Mouse (Mus musculus) kidney, adult 2 months (tissue): ENCODE data around the gene Cdc14a. TPM values are rescaled to one million over a fixed set of nuclear protein-coding genes. Genes with fewer than 3 reads are reported as not detected.

ENCODE experiments used
- DNase-seq: peaks from one replicate; pipeline ENCODE4 v3.0.0; 2021
- H3K27ac ChIP-seq: fragments of 200-500 bp; 2 replicates; pipeline ENCODE4 v1.5.1; 2012; ENCODE audit warnings: low read depth, low read length, control low read depth, inconsistent platforms; ENCODE audit not compliant: insufficient read depth
- H3K27me3 ChIP-seq: fragments of 200-500 bp; replicated peaks from 2 replicates; pipeline ENCODE4 v1.6.1; 2012; ENCODE audit warnings: mild to moderate bottlenecking, moderate library complexity, low read length, inconsistent platforms; ENCODE audit not compliant: control insufficient read depth, insufficient read depth
- H3K36me3 ChIP-seq: fragments of 200-500 bp; 2 replicates; pipeline ENCODE4 v1.6.1; 2012; ENCODE audit warnings: mild to moderate bottlenecking, moderate library complexity, low read length, inconsistent platforms; ENCODE audit not compliant: control insufficient read depth, insufficient read depth
- H3K4me1 ChIP-seq: fragments of 200-500 bp; 2 replicates; pipeline ENCODE4 v1.6.1; 2011; ENCODE audit warnings: low read length; ENCODE audit not compliant: control insufficient read depth, insufficient read depth
- H3K4me3 ChIP-seq: fragments of 200-500 bp; 2 replicates; pipeline ENCODE4 v1.5.1; 2011; ENCODE audit warnings: mild to moderate bottlenecking, low read depth, low read length, control low read depth; ENCODE audit not compliant: insufficient read depth
- CTCF ChIP-seq: fragments of 200-500 bp; conservative IDR thresholded peaks from 2 replicates; pipeline ENCODE4 v1.5.1; 2011; ENCODE audit warnings: low read depth, mild to moderate bottlenecking, control low read depth, low read length, moderate library complexity, mixed read lengths; ENCODE audit not compliant: insufficient read depth, insufficient read length
- POLR2A ChIP-seq: fragments of 200-500 bp; IDR thresholded peaks from one replicate; pipeline ENCODE4 v1.6.1; 2011; ENCODE audit warnings: low read depth, low read length, control low read depth
- WGBS: fragments of 180-500 bp; shearing (Covaris S2); methylation state at CpG from one replicate; pipeline ENCODE4 v1.1.7; 2018; 5-methylcytosine and 5-hydroxymethylcytosine counted together
- polyA plus RNA-seq: library from polyadenylated mRNA; depleted of rRNA; stranded (reverse); fragments of >200 nt; gene quantifications from 2 replicates; pipeline ENCODE4 v1.2.3, GENCODE M21; 2012

Gene Cdc14a
- polyA plus RNA-seq, 1 experiment, result 5.5 TPM

DNA sequence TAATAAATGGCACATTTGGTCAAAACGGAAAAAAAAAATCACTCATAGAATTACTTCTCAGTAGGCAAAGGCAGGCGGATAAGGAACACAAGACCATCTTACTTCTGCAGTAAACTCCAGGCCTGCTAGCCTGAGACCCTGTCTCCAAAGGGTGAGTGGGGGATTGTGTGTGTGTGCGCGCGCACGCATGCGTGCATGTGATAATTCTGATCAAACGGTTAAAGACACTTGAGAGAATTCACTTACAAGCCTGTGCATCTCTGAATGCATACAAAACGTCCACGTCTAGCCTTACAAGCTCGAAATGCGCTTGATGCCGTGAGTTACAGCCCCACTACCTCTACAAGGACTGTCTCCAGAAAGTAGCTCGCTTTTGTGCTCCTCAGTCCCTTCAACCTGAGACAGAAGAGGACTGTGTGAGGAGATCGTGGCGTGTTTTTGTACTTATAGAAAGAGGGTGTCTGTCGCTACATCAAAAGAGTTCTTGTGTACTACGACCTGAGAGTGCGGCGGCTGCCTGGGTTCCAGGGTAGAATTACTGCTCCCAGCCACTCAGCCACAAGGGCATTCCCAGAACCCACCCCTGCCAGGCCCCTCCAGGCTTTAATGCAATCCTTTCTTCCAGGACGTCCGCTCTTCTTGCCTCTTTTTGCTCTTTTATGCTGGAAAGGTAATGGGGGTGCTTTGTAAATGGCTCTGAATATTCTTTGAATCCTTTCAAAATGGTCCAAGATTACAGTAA is 24.3 kb downstream of the Cdc14a start:
- Histone ChIP-seq H3K4me3 (no peak overlapping the region), H3K27me3 (no peaks in the 10 kb centered on the region), H3K4me1 (no peaks in the 10 kb centered on the region), H3K27ac (no peak overlapping the region), H3K36me3 (no peaks in the 10 kb centered on the region)
- DNase-seq, result no peak
- 88% methylated on average over 22 of the region's 22 CpGs for WGBS
- TF ChIP-seq POLR2A (no peak), CTCF (no peak)

DNA sequence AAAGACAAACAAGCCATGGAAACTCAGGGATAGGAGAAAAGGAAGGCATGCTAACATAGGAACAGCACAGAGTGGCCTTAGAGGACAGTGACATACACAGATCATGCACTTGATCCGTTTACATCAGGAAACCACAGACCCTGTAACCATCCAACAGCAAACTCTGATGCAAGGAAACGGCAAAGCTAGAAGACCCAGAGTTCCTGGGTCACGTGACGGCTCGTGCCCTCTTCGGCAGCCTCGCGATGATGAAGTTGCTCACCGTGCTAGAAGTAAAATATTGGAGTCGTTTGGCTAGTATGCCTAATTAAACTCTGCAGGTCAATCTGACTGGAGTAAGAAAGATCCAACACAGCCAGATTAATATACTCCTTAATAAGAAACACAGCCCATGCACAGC is 25.3 kb downstream of the Cdc14a start:
- TF ChIP-seq POLR2A (no peak), CTCF (no peak)
- 58% methylated on average over 10 of the region's 10 CpGs for WGBS
- H3K27ac ChIP-seq, result no peak overlapping the region
- DNase-seq, result no peak
- no peak overlapping the region for H3K4me3 ChIP-seq
- H3K36me3 ChIP-seq, result no peaks in the 10 kb centered on the region
- no peaks in the 10 kb centered on the region for H3K4me1 ChIP-seq
- H3K27me3 ChIP-seq, result no peaks in the 10 kb centered on the region

DNA sequence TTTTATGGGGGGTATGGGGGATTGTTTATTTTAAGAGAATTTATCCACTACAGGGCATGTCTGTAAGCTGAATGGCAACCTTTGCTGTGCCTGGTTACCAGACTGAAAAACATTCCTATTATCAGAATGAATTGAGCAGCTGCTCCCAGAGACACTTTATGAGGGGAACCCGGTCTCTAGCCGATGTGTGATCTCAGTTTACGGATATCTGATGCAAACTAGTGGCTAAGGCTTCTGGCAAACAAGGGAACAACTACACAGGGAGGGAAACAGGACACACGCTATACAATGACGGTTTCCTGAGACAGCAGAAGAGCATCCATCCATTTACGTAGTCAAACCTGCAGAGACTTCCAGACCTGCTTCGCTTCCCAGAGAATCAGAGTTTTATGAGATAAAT is 25.9 kb downstream of the Cdc14a start:
- no peak overlapping the region for H3K27ac ChIP-seq
- H3K27me3 ChIP-seq, result no peaks in the 10 kb centered on the region
- TF ChIP-seq POLR2A, result no peak
- no peak for TF ChIP-seq CTCF
- WGBS, result 82% methylated on average over 7 of the region's 7 CpGs
- H3K4me1 ChIP-seq, result no peaks in the 10 kb centered on the region
- H3K4me3 ChIP-seq, result no peak overlapping the region
- no peaks in the 10 kb centered on the region for H3K36me3 ChIP-seq
- DNase-seq, result no peak

DNA sequence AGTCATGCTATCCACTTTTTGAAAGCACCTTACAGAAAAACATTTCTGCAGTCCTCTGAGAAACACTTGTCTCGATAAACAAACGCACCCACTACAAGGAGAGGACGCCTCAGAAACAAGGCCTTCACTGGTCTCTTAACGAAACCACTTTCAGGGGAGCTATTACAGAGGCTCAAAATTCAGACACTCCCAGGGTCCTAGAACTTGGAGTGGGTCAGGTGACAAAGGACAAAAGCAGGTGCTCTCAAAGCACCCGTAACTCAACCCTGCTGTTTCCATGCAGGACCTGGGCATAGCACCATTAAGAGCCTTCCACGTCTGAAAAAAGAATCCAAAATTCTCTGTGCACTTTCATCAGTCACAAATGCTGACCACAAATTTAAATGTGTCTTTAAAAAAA is 26.5 kb downstream of the Cdc14a start:
- no peak for DNase-seq
- Histone ChIP-seq H3K27me3 (no peaks in the 10 kb centered on the region), H3K27ac (no peak overlapping the region), H3K4me1 (no peaks in the 10 kb centered on the region), H3K4me3 (no peak overlapping the region), H3K36me3 (no peaks in the 10 kb centered on the region)
- TF ChIP-seq CTCF (no peak), POLR2A (no peak)
- 91% methylated on average over 6 of the region's 6 CpGs for WGBS

DNA sequence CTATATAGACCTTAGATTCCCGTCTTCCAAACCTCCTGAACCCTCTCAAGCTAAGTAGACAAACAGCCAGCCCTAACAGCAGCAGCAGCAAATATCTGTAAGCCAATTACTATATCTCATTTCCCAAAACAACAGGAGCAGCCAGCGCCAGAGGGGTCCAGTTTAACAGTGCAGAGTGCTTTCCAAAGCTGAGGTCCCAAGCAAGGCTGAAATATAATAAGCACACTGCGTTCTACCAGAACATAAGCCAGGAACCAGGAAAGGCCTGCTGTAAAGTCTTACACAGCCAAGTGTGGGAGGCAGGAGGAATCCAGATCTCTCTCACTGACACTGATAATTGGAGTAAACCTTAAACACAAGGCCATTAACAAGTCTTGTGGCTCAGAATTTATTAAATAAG is 27.3 kb downstream of the Cdc14a start:
- no peak overlapping the region for H3K4me3 ChIP-seq
- H3K27ac ChIP-seq, result no peak overlapping the region
- TF ChIP-seq POLR2A (no peak), CTCF (no peak)
- DNase-seq, result no peak
- 89% methylated on average over 3 of the region's 3 CpGs for WGBS
- H3K4me1 ChIP-seq, result no peaks in the 10 kb centered on the region
- H3K36me3 ChIP-seq, result no peaks in the 10 kb centered on the region
- no peaks in the 10 kb centered on the region for H3K27me3 ChIP-seq

DNA sequence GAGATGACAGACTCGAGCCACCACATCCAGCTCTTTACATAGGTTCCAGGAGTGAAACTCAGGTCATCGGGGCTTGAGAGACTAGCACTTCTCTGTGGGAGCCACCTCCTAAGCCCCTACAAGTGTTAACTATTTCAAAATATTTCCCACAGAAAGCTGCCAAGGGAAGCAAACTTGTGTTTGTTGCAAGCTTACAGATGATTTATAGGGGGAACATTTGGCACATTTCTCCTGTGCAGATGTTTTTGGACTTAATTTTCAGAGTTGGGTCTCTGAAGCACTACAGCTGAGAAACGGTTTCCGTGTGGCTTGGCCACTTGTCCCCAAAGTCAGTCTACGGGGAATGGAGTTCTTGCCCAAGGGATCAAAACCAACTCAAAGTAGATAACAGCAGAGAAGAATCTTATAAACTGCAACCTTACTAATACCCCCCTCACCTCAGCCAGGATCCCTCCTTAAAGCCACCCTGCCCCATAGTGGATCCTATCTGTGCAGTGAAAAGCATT is 28.9 kb downstream of the Cdc14a start:
- 61% methylated on average over 5 of the region's 5 CpGs for WGBS

DNA sequence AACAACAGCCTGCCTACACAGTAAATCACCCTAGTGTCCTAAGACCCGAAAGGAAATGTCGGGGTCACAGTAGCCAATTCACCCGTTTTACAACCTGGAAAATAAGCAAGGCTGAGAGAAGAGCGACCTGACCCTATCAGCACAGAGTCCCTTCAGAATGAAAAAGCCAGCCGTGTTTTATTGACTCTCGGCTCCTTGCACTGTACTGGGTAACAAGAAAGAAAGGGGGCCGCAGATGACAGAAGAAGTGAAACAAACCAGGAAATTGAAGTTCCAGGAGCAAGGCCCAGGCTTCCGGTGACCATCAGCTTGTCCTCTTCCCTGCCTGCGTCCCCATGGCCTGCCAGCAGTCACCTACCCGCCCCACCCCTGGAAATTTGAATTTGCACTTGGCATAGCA is 32.4 kb downstream of the Cdc14a start:
- peaks cover 3% of the 10 kb centered on the region; the same call in 1 of the 2 replicates for H3K4me1 ChIP-seq
- no peaks in the 10 kb centered on the region for H3K36me3 ChIP-seq
- H3K27ac ChIP-seq, result peak overlapping the region; percentile 67; the same call in 1 of the 2 replicates
- no peaks in the 10 kb centered on the region for H3K27me3 ChIP-seq
- H3K4me3 ChIP-seq, result no peak overlapping the region
- no peak for TF ChIP-seq CTCF
- no peak for TF ChIP-seq POLR2A
- DNase-seq, result peak; percentile 46
- 38% methylated on average over 10 of the region's 10 CpGs for WGBS

More for the DNA sequence above, 28.9 kb downstream of the Cdc14a start:
- no peak overlapping the region for H3K4me3 ChIP-seq
- no peak for TF ChIP-seq CTCF
- TF ChIP-seq POLR2A, result no peak
- H3K27me3 ChIP-seq, result no peaks in the 10 kb centered on the region
- DNase-seq, result peak; percentile 40
- H3K36me3 ChIP-seq, result no peaks in the 10 kb centered on the region
- H3K4me1 ChIP-seq, result no peaks in the 10 kb centered on the region
- no peak overlapping the region for H3K27ac ChIP-seq
